Mouse (Mus musculus): ENCODE results near the gene Cdkl1. TPM values are rescaled to one million over a fixed set of nuclear protein-coding genes. Genes with fewer than 3 reads are reported as not detected.

Gene Cdkl1
- polyA plus RNA-seq, 1 experiment from 2014 or later = 3.8 TPM

DNA sequence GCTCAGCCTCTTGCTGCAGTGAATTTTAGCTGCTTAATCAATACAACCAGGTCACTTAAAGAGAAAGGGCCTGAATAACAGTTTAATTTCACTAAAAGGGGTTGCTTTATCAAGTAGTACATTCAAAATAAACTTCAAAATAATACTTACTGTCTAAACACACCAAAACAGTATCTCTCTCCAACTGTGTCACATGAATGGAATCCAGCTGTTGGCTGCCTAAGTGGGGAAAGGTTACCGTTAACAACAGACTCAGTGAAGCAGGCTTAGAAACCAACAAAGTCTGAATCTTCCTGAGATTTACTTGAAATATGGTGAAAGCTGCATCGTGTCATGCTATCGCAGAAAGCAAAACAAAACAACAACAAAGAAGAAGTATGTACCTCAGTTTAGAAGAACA, 21.9 kb upstream of the Cdkl1 start:
- H3K4me3 ChIP-seq (ENCODE audit: low read depth, low read length) = no peak overlapping the region
- H3K4me2 ChIP-seq = no peak overlapping the region
- peaks cover 9% of the 10 kb centered on the region; the same call in 1 of the 2 replicates for H3K36me3 ChIP-seq (ENCODE audit: control insufficient read depth, insufficient read depth, low read length)
- H3K4me1 ChIP-seq (ENCODE audit: control insufficient read depth, insufficient read depth, low read length) = peaks cover 26% of the 10 kb centered on the region
- no peak overlapping the region for H3K27ac ChIP-seq (ENCODE audit: low read depth, low read length)
- H3K9ac ChIP-seq (ENCODE audit: low read depth, low read length) = no peak overlapping the region
- no peaks in the 10 kb centered on the region for H3K9me3 ChIP-seq (replicated peaks; ENCODE audit: control insufficient read depth, low read length)
- H3K27me3 ChIP-seq (ENCODE audit: control insufficient read depth, insufficient read depth, low read length) = no peaks in the 10 kb centered on the region
- no peak for ATAC-seq (replicated peaks; ENCODE audit: insufficient number of reproducible peaks, low FRiP score, low TSS enrichment)
- 68% methylated on average over 3 of the region's 3 CpGs for WGBS (ENCODE audit: insufficient replicate concordance)

DNA sequence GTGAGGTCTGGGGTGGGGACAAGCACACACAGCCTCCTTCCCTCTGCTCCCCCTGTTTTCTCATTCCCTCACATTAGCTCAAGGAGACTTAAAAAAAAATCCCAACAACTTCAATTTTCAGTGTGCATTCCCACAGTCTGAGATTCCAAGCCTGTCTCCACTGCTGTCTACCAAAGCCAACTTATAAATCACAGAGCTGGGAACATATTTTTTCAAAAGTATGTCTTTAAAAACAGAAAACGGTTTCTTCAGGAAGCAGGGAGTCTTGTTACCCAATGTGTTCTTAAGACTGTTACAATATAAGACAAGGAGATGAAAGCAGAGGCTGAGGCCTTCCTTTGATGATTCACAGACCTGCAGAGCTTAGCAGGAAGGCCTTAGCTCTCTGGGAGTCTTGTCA, 20.9 kb upstream of the Cdkl1 start:
- WGBS (ENCODE audit: insufficient replicate concordance) = 47% methylated on average over 1 of the region's 1 CpGs
- no peak for ATAC-seq (replicated peaks; ENCODE audit: insufficient number of reproducible peaks, low FRiP score, low TSS enrichment)
- Histone ChIP-seq H3K4me3 (ENCODE audit: low read depth, low read length) (no peak overlapping the region), H3K4me1 (ENCODE audit: control insufficient read depth, insufficient read depth, low read length) (peaks cover 26% of the 10 kb centered on the region), H3K27ac (ENCODE audit: low read depth, low read length) (no peak overlapping the region), H3K27me3 (ENCODE audit: control insufficient read depth, insufficient read depth, low read length) (no peaks in the 10 kb centered on the region), H3K9me3 (replicated peaks; ENCODE audit: control insufficient read depth, low read length) (no peaks in the 10 kb centered on the region), H3K36me3 (ENCODE audit: control insufficient read depth, insufficient read depth, low read length) (peaks cover 9% of the 10 kb centered on the region; the same call in 1 of the 2 replicates), H3K4me2 (no peak overlapping the region), H3K9ac (ENCODE audit: low read depth, low read length) (no peak overlapping the region)

DNA sequence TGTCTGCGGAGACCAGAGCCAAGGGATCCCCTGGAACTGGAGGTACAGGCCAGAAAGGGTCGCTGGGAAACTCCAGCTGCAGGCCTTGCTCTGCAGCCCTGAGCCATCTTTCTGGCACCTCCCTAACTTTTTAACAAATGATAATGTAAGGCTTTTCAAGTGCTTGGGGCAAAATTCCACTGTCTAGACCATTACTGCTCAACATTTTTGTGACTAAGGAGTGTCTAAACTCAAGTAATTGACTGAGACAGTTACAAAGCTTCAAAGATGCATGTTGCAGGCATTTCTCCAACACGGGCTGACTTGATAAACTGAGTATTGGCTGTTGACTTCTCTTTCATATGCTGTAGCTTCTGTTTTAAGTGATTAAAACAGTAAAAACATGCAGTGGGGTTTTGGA, 18.4 kb upstream of the Cdkl1 start:
- no peak overlapping the region for H3K9ac ChIP-seq (ENCODE audit: low read depth, low read length)
- ATAC-seq (replicated peaks; ENCODE audit: insufficient number of reproducible peaks, low FRiP score, low TSS enrichment) = no peak
- H3K36me3 ChIP-seq (ENCODE audit: control insufficient read depth, insufficient read depth, low read length) = peaks cover 4% of the 10 kb centered on the region; the same call in 1 of the 2 replicates
- no peak overlapping the region; the same call in 1 of the 2 replicates for H3K27ac ChIP-seq (ENCODE audit: low read depth, low read length)
- no peaks in the 10 kb centered on the region for H3K9me3 ChIP-seq (replicated peaks; ENCODE audit: control insufficient read depth, low read length)
- H3K4me3 ChIP-seq (ENCODE audit: low read depth, low read length) = no peak overlapping the region
- 78% methylated on average over 3 of the region's 3 CpGs for WGBS (ENCODE audit: insufficient replicate concordance)
- H3K4me1 ChIP-seq (ENCODE audit: control insufficient read depth, insufficient read depth, low read length) = peaks cover 21% of the 10 kb centered on the region
- H3K27me3 ChIP-seq (ENCODE audit: control insufficient read depth, insufficient read depth, low read length) = no peaks in the 10 kb centered on the region
- H3K4me2 ChIP-seq = no peak overlapping the region

DNA sequence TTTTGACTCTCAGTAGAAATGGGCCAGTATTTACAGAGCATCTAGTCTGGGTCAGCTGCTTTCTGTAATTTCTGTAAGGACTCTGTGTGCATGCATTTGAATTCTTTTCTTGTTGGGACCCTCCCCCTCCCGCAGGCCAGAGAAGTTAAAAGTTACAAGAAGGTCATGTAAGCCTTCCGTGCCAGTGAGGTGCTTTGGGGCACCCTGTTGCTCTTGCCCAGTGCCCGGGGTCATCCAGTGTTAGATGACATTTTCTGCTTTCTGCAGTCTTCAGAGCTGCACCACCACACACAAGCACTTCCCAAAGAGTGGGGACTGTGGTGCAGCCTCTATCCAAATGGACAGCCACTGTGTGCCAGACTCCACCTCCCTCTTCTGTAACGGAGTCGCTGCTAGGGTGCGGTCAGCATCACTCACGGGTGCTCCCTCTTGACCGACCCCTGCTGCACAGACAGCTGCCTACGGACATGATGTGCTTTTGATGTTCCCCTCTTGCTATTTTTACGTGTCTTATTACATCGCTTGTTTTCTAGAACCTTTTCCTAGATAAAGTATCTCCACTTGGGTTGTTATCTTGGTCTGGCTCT, 16.4 kb upstream of the Cdkl1 start:
- H3K27ac ChIP-seq (ENCODE audit: low read depth, low read length) = no peak overlapping the region; the same call in 1 of the 2 replicates
- 45% methylated on average over 11 of the region's 11 CpGs for WGBS (ENCODE audit: insufficient replicate concordance)
- ATAC-seq (replicated peaks; ENCODE audit: insufficient number of reproducible peaks, low FRiP score, low TSS enrichment) = no peak; the same call in 1 of the 2 replicates
- peaks cover 13% of the 10 kb centered on the region for H3K4me1 ChIP-seq (ENCODE audit: control insufficient read depth, insufficient read depth, low read length)
- no peaks in the 10 kb centered on the region for H3K27me3 ChIP-seq (ENCODE audit: control insufficient read depth, insufficient read depth, low read length)
- no peak overlapping the region for H3K4me3 ChIP-seq (ENCODE audit: low read depth, low read length)
- peak overlapping the region; percentile 20 for H3K4me2 ChIP-seq
- no peaks in the 10 kb centered on the region for H3K9me3 ChIP-seq (replicated peaks; ENCODE audit: control insufficient read depth, low read length)
- H3K36me3 ChIP-seq (ENCODE audit: control insufficient read depth, insufficient read depth, low read length) = peaks cover 4% of the 10 kb centered on the region; the same call in 1 of the 2 replicates
- H3K9ac ChIP-seq (ENCODE audit: low read depth, low read length) = no peak overlapping the region

DNA sequence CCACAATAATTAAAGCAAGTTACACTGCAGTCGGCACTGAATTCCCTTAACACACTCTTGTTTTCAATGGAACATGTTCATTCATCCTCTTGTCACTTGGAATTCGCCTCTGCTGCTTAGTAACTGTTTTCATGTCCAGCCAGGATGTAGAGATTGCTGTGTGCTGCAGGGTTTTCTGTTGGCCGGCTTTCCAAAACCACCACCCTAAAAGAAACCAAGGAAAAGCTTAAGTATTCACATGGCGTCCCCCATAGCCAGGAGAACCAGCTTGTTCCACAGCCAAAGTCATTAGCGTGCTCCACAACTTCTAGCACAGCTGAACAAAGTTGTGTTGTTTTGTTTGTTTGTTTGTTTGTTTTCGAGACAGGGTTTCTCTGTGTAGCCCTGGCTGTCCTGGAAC, 14.1 kb upstream of the Cdkl1 start:
- peaks cover 4% of the 10 kb centered on the region; the same call in 1 of the 2 replicates for H3K36me3 ChIP-seq (ENCODE audit: control insufficient read depth, insufficient read depth, low read length)
- H3K4me2 ChIP-seq = no peak overlapping the region
- peaks cover 13% of the 10 kb centered on the region for H3K4me1 ChIP-seq (ENCODE audit: control insufficient read depth, insufficient read depth, low read length)
- H3K9me3 ChIP-seq (replicated peaks; ENCODE audit: control insufficient read depth, low read length) = no peaks in the 10 kb centered on the region
- 88% methylated on average over 6 of the region's 6 CpGs for WGBS (ENCODE audit: insufficient replicate concordance)
- no peak for ATAC-seq (replicated peaks; ENCODE audit: insufficient number of reproducible peaks, low FRiP score, low TSS enrichment)
- H3K27me3 ChIP-seq (ENCODE audit: control insufficient read depth, insufficient read depth, low read length) = no peaks in the 10 kb centered on the region
- no peak overlapping the region for H3K4me3 ChIP-seq (ENCODE audit: low read depth, low read length)
- no peak overlapping the region for H3K27ac ChIP-seq (ENCODE audit: low read depth, low read length)
- no peak overlapping the region for H3K9ac ChIP-seq (ENCODE audit: low read depth, low read length)

DNA sequence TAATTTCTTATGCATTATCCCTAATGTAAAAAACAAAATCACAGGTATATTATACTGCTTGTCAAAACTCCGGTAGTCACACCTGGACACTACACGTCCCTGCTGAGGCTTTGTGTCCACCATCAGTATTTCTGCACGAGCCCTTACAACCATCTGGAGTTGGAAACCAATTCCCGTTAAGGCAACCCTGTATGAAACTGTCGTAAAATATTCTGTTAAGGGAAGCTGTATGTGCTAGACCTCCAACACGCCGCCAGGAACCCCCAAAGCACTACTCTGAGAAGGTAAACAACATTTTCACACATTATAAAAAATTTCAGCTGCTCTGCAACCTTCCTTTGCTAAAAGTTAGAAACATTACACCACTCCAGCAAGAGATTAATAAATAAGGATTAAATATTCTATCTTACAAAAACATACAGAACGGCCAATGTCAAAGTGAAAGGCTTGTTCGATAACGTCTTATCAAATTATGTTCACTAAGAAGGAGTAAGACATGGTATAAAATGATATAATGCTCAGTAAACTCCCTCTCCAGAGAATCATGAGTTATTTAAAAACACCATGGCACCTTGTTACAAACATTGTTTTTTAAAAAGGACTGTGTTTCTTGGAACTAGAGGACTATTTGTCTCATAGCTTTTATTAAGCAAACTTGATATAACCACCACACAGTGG, 13.5 kb upstream of the Cdkl1 start:
- Histone ChIP-seq H3K4me3 (ENCODE audit: low read depth, low read length) (no peak overlapping the region), H3K4me2 (no peak overlapping the region), H3K4me1 (ENCODE audit: control insufficient read depth, insufficient read depth, low read length) (peaks cover 13% of the 10 kb centered on the region), H3K36me3 (ENCODE audit: control insufficient read depth, insufficient read depth, low read length) (peaks cover 4% of the 10 kb centered on the region; the same call in 1 of the 2 replicates), H3K27ac (ENCODE audit: low read depth, low read length) (no peak overlapping the region), H3K9ac (ENCODE audit: low read depth, low read length) (no peak overlapping the region), H3K27me3 (ENCODE audit: control insufficient read depth, insufficient read depth, low read length) (no peaks in the 10 kb centered on the region), H3K9me3 (replicated peaks; ENCODE audit: control insufficient read depth, low read length) (no peaks in the 10 kb centered on the region)
- no peak for ATAC-seq (replicated peaks; ENCODE audit: insufficient number of reproducible peaks, low FRiP score, low TSS enrichment)
- 92% methylated on average over 10 of the region's 10 CpGs for WGBS (ENCODE audit: insufficient replicate concordance)

DNA sequence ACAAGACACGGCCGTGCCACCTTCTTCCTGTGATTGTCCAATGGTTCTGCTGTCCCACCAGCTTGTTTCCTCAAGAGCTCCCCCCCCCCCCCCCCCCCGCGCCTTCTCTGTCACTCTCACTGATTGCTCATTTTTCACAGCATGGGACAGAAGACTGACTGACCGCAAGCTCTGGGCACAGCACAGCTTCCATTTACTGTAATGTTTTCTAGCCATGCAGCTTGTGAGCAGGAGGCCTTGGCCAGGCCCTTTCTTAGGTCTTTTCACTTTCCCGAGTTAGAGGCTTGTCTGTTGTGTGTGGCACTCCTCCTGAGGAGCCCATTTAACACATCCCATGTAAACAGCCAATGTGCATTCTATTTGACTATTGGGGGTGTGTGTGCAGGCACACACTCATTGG, 12.1 kb upstream of the Cdkl1 start:
- Histone ChIP-seq H3K27ac (ENCODE audit: low read depth, low read length) (no peak overlapping the region), H3K9me3 (replicated peaks; ENCODE audit: control insufficient read depth, low read length) (no peaks in the 10 kb centered on the region), H3K4me2 (no peak overlapping the region), H3K4me3 (ENCODE audit: low read depth, low read length) (no peak overlapping the region), H3K27me3 (ENCODE audit: control insufficient read depth, insufficient read depth, low read length) (no peaks in the 10 kb centered on the region), H3K36me3 (ENCODE audit: control insufficient read depth, insufficient read depth, low read length) (peaks cover 4% of the 10 kb centered on the region; the same call in 1 of the 2 replicates), H3K4me1 (ENCODE audit: control insufficient read depth, insufficient read depth, low read length) (peaks cover 9% of the 10 kb centered on the region), H3K9ac (ENCODE audit: low read depth, low read length) (no peak overlapping the region)
- 81% methylated on average over 4 of the region's 6 CpGs for WGBS (ENCODE audit: insufficient replicate concordance)
- no peak for ATAC-seq (replicated peaks; ENCODE audit: insufficient number of reproducible peaks, low FRiP score, low TSS enrichment)

DNA sequence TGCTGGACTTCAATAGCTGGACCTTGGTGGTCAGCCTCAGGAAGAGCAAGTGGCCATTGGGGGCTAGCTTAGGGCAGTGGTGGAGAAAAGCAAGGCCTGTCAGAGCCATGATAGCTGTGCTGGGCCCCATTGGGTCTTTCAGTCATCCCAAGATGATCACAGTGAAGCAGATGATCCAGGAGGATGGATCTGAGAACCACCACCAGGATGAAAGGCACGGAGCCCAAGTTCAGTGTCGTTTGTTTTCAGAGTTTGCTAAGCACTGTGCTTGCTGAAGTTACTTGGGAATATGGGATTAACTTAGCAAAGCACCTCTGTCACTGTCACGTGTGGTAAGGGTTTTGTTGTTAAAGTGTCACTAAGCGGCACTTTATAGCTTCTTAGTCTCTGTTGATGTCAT, 9.5 kb upstream of the Cdkl1 start:
- ATAC-seq (replicated peaks; ENCODE audit: insufficient number of reproducible peaks, low FRiP score, low TSS enrichment) = no peak
- H3K9ac ChIP-seq (ENCODE audit: low read depth, low read length) = no peak overlapping the region
- H3K27me3 ChIP-seq (ENCODE audit: control insufficient read depth, insufficient read depth, low read length) = no peaks in the 10 kb centered on the region
- H3K27ac ChIP-seq (ENCODE audit: low read depth, low read length) = no peak overlapping the region
- no peaks in the 10 kb centered on the region for H3K9me3 ChIP-seq (replicated peaks; ENCODE audit: control insufficient read depth, low read length)
- no peaks in the 10 kb centered on the region for H3K4me1 ChIP-seq (ENCODE audit: control insufficient read depth, insufficient read depth, low read length)
- H3K4me2 ChIP-seq = no peak overlapping the region
- H3K4me3 ChIP-seq (ENCODE audit: low read depth, low read length) = no peak overlapping the region
- H3K36me3 ChIP-seq (ENCODE audit: control insufficient read depth, insufficient read depth, low read length) = no peaks in the 10 kb centered on the region
- WGBS (ENCODE audit: insufficient replicate concordance) = 81% methylated on average over 4 of the region's 4 CpGs

DNA sequence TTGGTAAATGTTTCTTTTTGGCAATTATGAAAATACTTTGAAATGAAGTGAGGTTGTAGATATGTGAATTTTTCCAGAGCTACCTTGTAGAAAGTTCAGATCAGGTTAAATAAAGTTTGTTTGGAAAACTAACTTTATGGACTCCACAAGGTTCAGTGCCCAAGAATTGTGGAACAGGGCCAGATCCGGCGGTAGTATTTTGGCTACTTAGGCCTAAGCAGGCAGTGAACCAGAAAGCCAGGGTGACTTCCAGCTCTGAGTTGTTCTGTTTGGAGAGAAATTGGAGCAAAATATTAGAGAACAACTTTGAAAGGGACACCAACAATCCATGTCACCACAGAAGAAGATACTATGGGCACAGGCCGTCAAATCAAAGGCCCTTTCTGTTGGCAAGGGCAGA, 5.2 kb upstream of the Cdkl1 start:
- H3K9ac ChIP-seq (ENCODE audit: low read depth, low read length) = no peak overlapping the region
- ATAC-seq (replicated peaks; ENCODE audit: insufficient number of reproducible peaks, low FRiP score, low TSS enrichment) = no peak
- H3K4me1 ChIP-seq (ENCODE audit: control insufficient read depth, insufficient read depth, low read length) = 0 out of 2 replicates have a peak, but pooled peaks cover 2% of the 10 kb centered on the region
- H3K9me3 ChIP-seq (replicated peaks; ENCODE audit: control insufficient read depth, low read length) = no peaks in the 10 kb centered on the region
- H3K4me2 ChIP-seq = no peak overlapping the region
- H3K27me3 ChIP-seq (ENCODE audit: control insufficient read depth, insufficient read depth, low read length) = no peaks in the 10 kb centered on the region; the same call in 1 of the 2 replicates
- no peak overlapping the region for H3K4me3 ChIP-seq (ENCODE audit: low read depth, low read length)
- H3K27ac ChIP-seq (ENCODE audit: low read depth, low read length) = no peak overlapping the region
- WGBS (ENCODE audit: insufficient replicate concordance) = 91% methylated on average over 3 of the region's 3 CpGs
- H3K36me3 ChIP-seq (ENCODE audit: control insufficient read depth, insufficient read depth, low read length) = no peaks in the 10 kb centered on the region

All from heart, embryonic 11.5 days (tissue).